Mouse (Mus musculus): Measurements from ENCODE around the gene Rnase2b. TPM values are rescaled to one million over a fixed set of nuclear protein-coding genes. Genes with fewer than 3 reads are reported as not detected.

The Rnase2b gene
- polyA plus RNA-seq, 1 experiment = not detected

DNA sequence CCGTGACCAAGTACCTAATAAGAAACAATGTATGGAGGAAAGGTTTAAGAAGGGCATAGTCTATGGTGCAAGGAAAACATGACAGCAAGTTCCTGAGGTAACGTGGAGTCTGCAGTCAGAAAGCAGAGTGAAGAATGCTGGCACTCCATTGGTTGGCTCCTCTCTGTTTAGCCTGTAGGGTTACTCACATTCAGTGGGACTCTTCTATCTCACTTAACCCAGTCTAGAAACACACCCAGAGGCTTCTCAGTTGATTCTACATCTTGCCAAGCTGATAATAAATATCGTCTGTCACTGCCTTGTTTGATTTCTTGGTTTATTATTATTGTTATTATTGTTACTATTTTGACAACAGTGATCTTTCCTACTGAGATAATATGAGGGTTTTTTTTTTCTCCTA, 19.5 kb upstream of the Rnase2b start:
- Histone ChIP-seq H3K4me3 (ENCODE audit: control insufficient read depth, insufficient read depth, low read length) (no peak overlapping the region), H3K36me3 (ENCODE audit: control insufficient read depth, insufficient read depth, low read length) (no peaks in the 10 kb centered on the region), H3K27ac (ENCODE audit: control insufficient read depth, insufficient read depth, low read length) (no peak overlapping the region), H3K4me1 (replicated peaks; ENCODE audit: control insufficient read depth, insufficient read depth, low read length) (no peaks in the 10 kb centered on the region), H3K27me3 (ENCODE audit: control insufficient read depth, insufficient read depth, low read length) (no peaks in the 10 kb centered on the region)
- no peak for TF ChIP-seq POLR2A (IDR thresholded peaks at IDR 0.05; ENCODE audit: control insufficient read depth, extremely low read depth, insufficient read depth, low read length, poor library complexity)
- TF ChIP-seq CTCF (IDR thresholded peaks at IDR 0.05; ENCODE audit: borderline replicate concordance, control insufficient read depth, extremely low read depth, insufficient read depth, low read length, poor library complexity) = no peak
- WGBS = 88% methylated on average over 3 of the region's 3 CpGs
- no peak for DNase-seq

DNA sequence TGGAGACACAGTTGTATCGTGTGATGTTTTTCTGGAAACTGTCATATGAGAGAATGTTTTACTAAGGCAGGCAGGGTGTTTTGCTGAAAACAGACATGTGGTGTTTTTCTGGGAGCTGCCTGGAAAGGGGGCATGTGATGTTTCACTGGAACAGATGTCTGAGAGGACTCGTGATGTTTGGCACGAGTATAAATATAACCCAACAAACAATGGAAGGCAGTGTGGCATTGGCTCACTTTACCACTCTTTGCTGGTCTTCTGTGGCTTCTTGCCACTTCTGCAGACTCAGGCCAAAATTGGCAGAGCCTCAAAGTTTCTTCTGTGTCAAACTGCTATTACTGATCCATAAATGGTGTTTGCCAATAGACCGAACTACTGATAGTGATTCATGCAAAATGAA, 18.8 kb upstream of the Rnase2b start:
- H3K4me3 ChIP-seq (ENCODE audit: control insufficient read depth, insufficient read depth, low read length) = no peak overlapping the region
- H3K27me3 ChIP-seq (ENCODE audit: control insufficient read depth, insufficient read depth, low read length) = no peaks in the 10 kb centered on the region
- DNase-seq = no peak
- WGBS = 91% methylated on average over 4 of the region's 4 CpGs
- TF ChIP-seq CTCF (IDR thresholded peaks at IDR 0.05; ENCODE audit: borderline replicate concordance, control insufficient read depth, extremely low read depth, insufficient read depth, low read length, poor library complexity) (no peak), POLR2A (IDR thresholded peaks at IDR 0.05; ENCODE audit: control insufficient read depth, extremely low read depth, insufficient read depth, low read length, poor library complexity) (no peak)
- no peak overlapping the region for H3K27ac ChIP-seq (ENCODE audit: control insufficient read depth, insufficient read depth, low read length)
- H3K36me3 ChIP-seq (ENCODE audit: control insufficient read depth, insufficient read depth, low read length) = no peaks in the 10 kb centered on the region
- no peaks in the 10 kb centered on the region for H3K4me1 ChIP-seq (replicated peaks; ENCODE audit: control insufficient read depth, insufficient read depth, low read length)

DNA sequence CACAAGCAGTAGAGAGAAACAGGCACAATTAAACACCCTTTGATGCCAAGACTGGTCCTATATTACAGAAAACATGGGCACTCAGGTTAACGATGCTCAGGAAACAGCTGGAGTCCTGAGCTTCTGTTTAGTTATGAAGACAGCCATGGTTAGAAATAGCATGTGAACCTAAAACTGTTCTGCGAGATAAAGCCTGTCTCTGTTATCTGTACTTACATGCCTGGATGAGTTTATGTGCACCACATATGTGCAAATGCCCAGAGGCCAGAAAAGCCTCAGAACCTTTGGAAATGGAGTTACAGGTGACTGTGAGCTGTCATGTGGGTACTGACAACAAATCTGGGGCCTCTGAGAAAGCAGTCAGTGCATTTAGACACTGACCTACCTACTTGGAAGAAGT, 18.1 kb upstream of the Rnase2b start:
- DNase-seq = no peak
- no peaks in the 10 kb centered on the region for H3K27me3 ChIP-seq (ENCODE audit: control insufficient read depth, insufficient read depth, low read length)
- TF ChIP-seq CTCF (IDR thresholded peaks at IDR 0.05; ENCODE audit: borderline replicate concordance, control insufficient read depth, extremely low read depth, insufficient read depth, low read length, poor library complexity) = no peak
- TF ChIP-seq POLR2A (IDR thresholded peaks at IDR 0.05; ENCODE audit: control insufficient read depth, extremely low read depth, insufficient read depth, low read length, poor library complexity) = no peak
- H3K27ac ChIP-seq (ENCODE audit: control insufficient read depth, insufficient read depth, low read length) = no peak overlapping the region
- 65% methylated on average over 2 of the region's 2 CpGs for WGBS
- no peaks in the 10 kb centered on the region for H3K36me3 ChIP-seq (ENCODE audit: control insufficient read depth, insufficient read depth, low read length)
- H3K4me1 ChIP-seq (replicated peaks; ENCODE audit: control insufficient read depth, insufficient read depth, low read length) = no peaks in the 10 kb centered on the region
- no peak overlapping the region for H3K4me3 ChIP-seq (ENCODE audit: control insufficient read depth, insufficient read depth, low read length)

DNA sequence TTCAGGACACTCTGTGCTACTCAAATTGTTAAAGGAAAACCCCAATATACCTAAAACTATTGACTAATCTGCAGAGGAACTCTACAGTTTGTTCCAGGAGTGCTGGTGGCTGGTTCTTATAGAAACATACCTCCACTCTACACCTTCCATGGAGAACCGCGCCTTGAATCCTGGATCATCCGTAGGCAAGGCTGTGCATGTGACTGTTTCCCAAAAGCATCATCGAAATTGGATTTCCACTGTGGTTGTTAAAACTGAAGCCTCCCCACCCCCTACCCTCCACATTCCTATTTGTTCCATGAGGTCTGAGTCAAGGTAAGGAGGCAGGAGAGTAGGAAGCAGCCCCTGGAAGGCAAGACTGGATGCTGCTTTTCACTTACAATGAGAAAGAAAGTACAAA, 17.6 kb upstream of the Rnase2b start:
- whole genome bisulfite sequencing = 98% methylated on average over 4 of the region's 4 CpGs
- H3K36me3 ChIP-seq (ENCODE audit: control insufficient read depth, insufficient read depth, low read length) = no peaks in the 10 kb centered on the region
- H3K4me1 ChIP-seq (replicated peaks; ENCODE audit: control insufficient read depth, insufficient read depth, low read length) = no peaks in the 10 kb centered on the region
- H3K27me3 ChIP-seq (ENCODE audit: control insufficient read depth, insufficient read depth, low read length) = no peaks in the 10 kb centered on the region
- H3K27ac ChIP-seq (ENCODE audit: control insufficient read depth, insufficient read depth, low read length) = no peak overlapping the region
- H3K4me3 ChIP-seq (ENCODE audit: control insufficient read depth, insufficient read depth, low read length) = no peak overlapping the region
- TF ChIP-seq CTCF (IDR thresholded peaks at IDR 0.05; ENCODE audit: borderline replicate concordance, control insufficient read depth, extremely low read depth, insufficient read depth, low read length, poor library complexity) (no peak), POLR2A (IDR thresholded peaks at IDR 0.05; ENCODE audit: control insufficient read depth, extremely low read depth, insufficient read depth, low read length, poor library complexity) (no peak)
- no peak for DNase-seq

DNA sequence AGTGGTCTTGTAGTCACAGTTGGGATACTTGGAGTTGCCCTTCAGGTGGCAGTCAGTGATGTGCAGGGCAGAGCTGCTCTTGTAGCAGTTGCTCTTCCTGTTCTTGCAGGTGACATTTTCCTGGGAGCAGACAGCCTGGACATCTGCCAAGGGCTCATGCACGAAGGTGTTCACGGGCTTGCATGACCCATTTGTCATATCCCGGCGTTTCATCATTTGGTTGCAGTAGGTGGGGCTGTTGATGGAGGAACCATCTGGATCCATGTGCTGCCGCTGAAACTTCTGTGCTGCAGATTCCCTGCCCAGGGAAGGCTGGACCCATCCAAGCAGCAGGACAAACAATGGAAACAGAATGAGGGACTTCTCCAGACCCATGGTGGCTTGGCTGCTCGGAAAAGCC, 16.5 kb upstream of the Rnase2b start:
- Histone ChIP-seq H3K36me3 (ENCODE audit: control insufficient read depth, insufficient read depth, low read length) (no peaks in the 10 kb centered on the region), H3K4me1 (replicated peaks; ENCODE audit: control insufficient read depth, insufficient read depth, low read length) (no peaks in the 10 kb centered on the region), H3K27ac (ENCODE audit: control insufficient read depth, insufficient read depth, low read length) (no peak overlapping the region), H3K27me3 (ENCODE audit: control insufficient read depth, insufficient read depth, low read length) (no peaks in the 10 kb centered on the region), H3K4me3 (ENCODE audit: control insufficient read depth, insufficient read depth, low read length) (no peak overlapping the region)
- TF ChIP-seq POLR2A (IDR thresholded peaks at IDR 0.05; ENCODE audit: control insufficient read depth, extremely low read depth, insufficient read depth, low read length, poor library complexity) = no peak
- TF ChIP-seq CTCF (IDR thresholded peaks at IDR 0.05; ENCODE audit: borderline replicate concordance, control insufficient read depth, extremely low read depth, insufficient read depth, low read length, poor library complexity) = no peak
- no peak for DNase-seq
- WGBS = 86% methylated on average over 6 of the region's 6 CpGs

- Histone ChIP-seq H3K4me3 (ENCODE audit: control insufficient read depth, insufficient read depth, low read length) (no peak within 1 kb of the TSS), H3K4me1 (replicated peaks; ENCODE audit: control insufficient read depth, insufficient read depth, low read length) (no peaks in the 10 kb centered on the region), H3K27me3 (ENCODE audit: control insufficient read depth, insufficient read depth, low read length) (no peaks in the 10 kb centered on the region), H3K27ac (ENCODE audit: control insufficient read depth, insufficient read depth, low read length) (no peak within 1 kb of the TSS), H3K36me3 (ENCODE audit: control insufficient read depth, insufficient read depth, low read length) (no peaks in the 10 kb centered on the region)
- 85% methylated on average over 2 of the region's 2 CpGs for WGBS
- DNase-seq = no peak
- TF ChIP-seq POLR2A (IDR thresholded peaks at IDR 0.05; ENCODE audit: control insufficient read depth, extremely low read depth, insufficient read depth, low read length, poor library complexity) = no peak
- TF ChIP-seq CTCF (IDR thresholded peaks at IDR 0.05; ENCODE audit: borderline replicate concordance, control insufficient read depth, extremely low read depth, insufficient read depth, low read length, poor library complexity) = no peak
Observed at GRCm38 (mm10) chr14:51146685-51147084, 15.4 kb upstream of the Rnase2b start, which contains the start of gene Rnase1. Gene Rnase1, minus strand, starts transcription at chr14:51146785.

DNA sequence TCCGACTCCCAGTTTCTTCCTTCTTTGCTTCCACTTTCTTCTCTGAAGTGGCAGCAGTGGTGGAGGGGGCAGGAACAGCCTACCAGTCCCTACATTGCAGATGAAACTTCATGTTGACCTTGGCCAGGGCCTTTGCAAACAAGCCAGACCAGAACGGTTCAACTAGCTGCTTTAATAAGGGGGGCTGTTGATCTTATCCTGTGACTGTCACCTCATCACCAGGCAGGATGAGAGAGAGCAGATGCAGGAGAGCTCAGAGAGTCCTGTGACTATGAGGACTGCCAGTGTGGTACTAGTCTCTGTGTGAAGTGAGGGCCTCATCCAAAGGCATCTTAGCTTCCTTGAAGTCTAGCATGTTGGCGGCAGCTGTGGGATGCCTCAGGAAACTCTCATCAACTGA, 14.1 kb upstream of the Rnase2b start:
- Histone ChIP-seq H3K4me3 (ENCODE audit: control insufficient read depth, insufficient read depth, low read length) (no peak overlapping the region), H3K36me3 (ENCODE audit: control insufficient read depth, insufficient read depth, low read length) (no peaks in the 10 kb centered on the region), H3K27me3 (ENCODE audit: control insufficient read depth, insufficient read depth, low read length) (no peaks in the 10 kb centered on the region), H3K27ac (ENCODE audit: control insufficient read depth, insufficient read depth, low read length) (no peak overlapping the region), H3K4me1 (replicated peaks; ENCODE audit: control insufficient read depth, insufficient read depth, low read length) (no peaks in the 10 kb centered on the region)
- DNase-seq = no peak
- no peak for TF ChIP-seq POLR2A (IDR thresholded peaks at IDR 0.05; ENCODE audit: control insufficient read depth, extremely low read depth, insufficient read depth, low read length, poor library complexity)
- TF ChIP-seq CTCF (IDR thresholded peaks at IDR 0.05; ENCODE audit: borderline replicate concordance, control insufficient read depth, extremely low read depth, insufficient read depth, low read length, poor library complexity) = no peak
- 93% methylated on average over 3 of the region's 3 CpGs for WGBS
